Mouse (Mus musculus) spleen, adult 18-20 months (tissue): ENCODE results near the gene Prss57.
"Not testable (repeated sequence)": the region's sequence is repeated elsewhere in the genome, so short reads cannot be mapped to it uniquely, and the experiment has no call there.

Source experiments
- DNase-seq, 2 experiments: peaks; one replicate each; pipeline ENCODE4 v3.0.0; 2022; ENCODE audit warnings: mixed read lengths in 2 of 2

Prss57 gene

GRCm38 (mm10) chr10:79779784-79780663 is 10.7 kb downstream of the Prss57 start:
- peak; percentile 95 to 96 for DNase-seq

- DNase-seq, result no peak
These were observed 11.6 kb downstream of the Prss57 start for GRCm38 (mm10) chr10:79779193-79779592.

- no peak for DNase-seq
These were observed 12.8 kb downstream of the Prss57 start for GRCm38 (mm10) chr10:79778006-79778405.

GRCm38 (mm10) chr10:79777103-79777531 is 13.6 kb downstream of the Prss57 start, which contains the start of gene Fstl3:
Gene Fstl3 (plus strand): TSS chr10:79777272.
- DNase-seq, result no peak

- no peak for DNase-seq
These were observed 16.1 kb downstream of the Prss57 start for GRCm38 (mm10) chr10:79774486-79775279.

- DNase-seq, result no peak
These were observed 17.6 kb downstream of the Prss57 start for GRCm38 (mm10) chr10:79773208-79773607.

GRCm38 (mm10) chr10:79772320-79772719 is 18.4 kb downstream of the Prss57 start:
- DNase-seq, result no peak

- no peak for DNase-seq
These were observed 21.4 kb downstream of the Prss57 start for GRCm38 (mm10) chr10:79769329-79769728.

- peak; percentile 56 to 79 for DNase-seq
These were observed 22.4 kb downstream of the Prss57 start for GRCm38 (mm10) chr10:79768400-79768799.

- DNase-seq, result peak in 1 of 2 experiments; percentile 65
These were observed 23.2 kb downstream of the Prss57 start for GRCm38 (mm10) chr10:79767372-79768244.

GRCm38 (mm10) chr10:79766508-79767325 is 24.0 kb downstream of the Prss57 start, which contains the start of gene Rnf126:
Gene Rnf126 (minus strand): TSS chr10:79766952.
- DNase-seq, result peak; percentile 100

- DNase-seq, result no peak
These were observed 24.7 kb downstream of the Prss57 start for GRCm38 (mm10) chr10:79766001-79766507.

- DNase-seq, result no peak
These were observed 25.5 kb downstream of the Prss57 start for GRCm38 (mm10) chr10:79765228-79765745.

- no peak for DNase-seq
These were observed 26.5 kb downstream of the Prss57 start for GRCm38 (mm10) chr10:79764234-79764633.

GRCm38 (mm10) chr10:79762875-79763274 is 27.9 kb downstream of the Prss57 start:
- no peak for DNase-seq

GRCm38 (mm10) chr10:79760603-79761143 is 30.1 kb downstream of the Prss57 start:
- no peak for DNase-seq

GRCm38 (mm10) chr10:79759675-79760074 is 31.1 kb downstream of the Prss57 start:
- not testable (repeated sequence) for DNase-seq

GRCm38 (mm10) chr10:79756660-79757059 is 34.1 kb downstream of the Prss57 start:
- no peak for DNase-seq

- no peak for DNase-seq
These were observed 34.9 kb downstream of the Prss57 start for GRCm38 (mm10) chr10:79755854-79756253.

- DNase-seq, result peak in 1 of 2 experiments; percentile 44
These were observed 35.8 kb downstream of the Prss57 start, which contains the start of gene Fgf22 for GRCm38 (mm10) chr10:79754856-79755516. Gene Fgf22 (plus strand): TSS chr10:79755076.
